Mouse (Mus musculus) monocyte, adult 2 months (primary cell): ENCODE measurements around the gene Ntrk2.

ENCODE experiments used
- DNase-seq, 2 experiments: peaks; one replicate each; pipeline ENCODE4 v3.0.0; 2022; ENCODE audit warnings: low spot score in 2 of 2, low read depth in 1 of 2

Ntrk2 gene

GRCm38 (mm10) chr13:58806397-58806892 lies at the start of gene Ntrk2:
Gene Ntrk2, plus strand, starts transcription at chr13:58806569.
- no peak for DNase-seq

GRCm38 (mm10) chr13:58761003-58761630 lies 45.3 kb upstream of the Ntrk2 start:
- DNase-seq, result no peak

DNA sequence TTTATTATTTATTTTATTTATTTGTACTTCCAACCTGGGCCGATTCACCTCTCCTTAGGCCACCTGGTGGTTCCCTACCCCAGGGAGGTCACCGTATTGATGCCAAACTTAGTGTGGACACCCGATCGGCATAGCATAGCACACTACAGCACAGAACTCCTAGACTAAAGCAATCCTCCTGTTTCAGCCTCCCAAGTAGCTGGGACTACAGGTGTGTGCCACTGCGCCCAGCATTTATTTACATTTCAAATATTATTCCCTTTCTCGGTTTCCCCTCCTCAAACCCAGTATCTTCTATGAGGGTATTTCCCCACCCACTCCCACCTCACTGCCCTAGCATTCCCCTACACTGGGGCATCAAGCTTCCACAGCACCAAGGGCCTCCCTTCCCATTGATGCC lies 38.1 kb upstream of the Ntrk2 start:
- no peak for DNase-seq

- DNase-seq, result no peak
These were observed 36.9 kb upstream of the Ntrk2 start for GRCm38 (mm10) chr13:58769438-58769837.

DNA sequence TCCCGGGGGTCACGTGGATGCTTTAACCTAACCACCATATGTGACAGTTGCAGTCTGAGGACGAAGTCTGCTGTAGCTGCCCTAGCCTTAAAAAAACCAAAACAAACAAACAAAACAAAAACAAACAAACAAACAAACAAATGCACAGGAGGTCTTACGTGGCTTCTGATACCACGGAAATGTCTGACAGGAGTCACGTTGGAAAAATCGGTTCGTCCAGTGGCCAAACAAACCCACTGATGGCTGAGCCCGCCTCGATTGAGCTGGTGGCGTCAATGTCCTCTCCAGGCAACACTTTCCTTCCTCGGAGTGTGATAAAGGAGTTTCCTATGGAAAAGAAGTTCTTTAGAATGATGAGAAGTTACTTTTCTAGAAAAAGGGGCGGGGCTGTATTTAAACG lies 27.1 kb upstream of the Ntrk2 start:
- no peak for DNase-seq

- no peak for DNase-seq
These were observed 19.9 kb upstream of the Ntrk2 start for GRCm38 (mm10) chr13:58786476-58786875.

DNA sequence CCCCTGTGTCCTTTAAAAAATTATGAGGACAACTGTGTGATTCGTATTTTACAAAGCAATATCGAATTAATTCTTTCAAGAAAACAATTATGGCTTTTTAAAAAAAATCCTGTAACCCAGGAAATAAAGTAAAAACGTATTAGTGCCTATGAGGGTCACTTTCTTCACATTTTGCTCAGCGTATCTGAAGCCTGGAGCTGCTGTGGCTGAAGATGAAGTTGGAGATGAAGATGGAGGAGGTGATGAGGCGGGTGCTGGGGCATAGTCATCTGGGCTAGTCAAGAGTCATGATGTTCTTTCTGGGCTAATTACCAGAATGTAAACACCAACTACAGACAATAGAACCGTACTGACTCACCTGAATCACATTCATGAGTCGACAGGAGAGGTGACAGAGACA lies 15.6 kb upstream of the Ntrk2 start:
- no peak for DNase-seq

GRCm38 (mm10) chr13:58797386-58797785 lies 9.0 kb upstream of the Ntrk2 start:
- no peak for DNase-seq

GRCm38 (mm10) chr13:58801291-58801690 lies 5.1 kb upstream of the Ntrk2 start:
- no peak for DNase-seq

GRCm38 (mm10) chr13:58803882-58804281 lies 2.5 kb upstream of the Ntrk2 start:
- no peak for DNase-seq

- no peak for DNase-seq
These were observed 536 bp upstream of the Ntrk2 start for GRCm38 (mm10) chr13:58805833-58806232.

- no peak for DNase-seq
These were observed 693 bp downstream of the Ntrk2 start for GRCm38 (mm10) chr13:58806896-58807628.

- DNase-seq, result no peak
These were observed 1.4 kb downstream of the Ntrk2 start for GRCm38 (mm10) chr13:58807629-58808363.

GRCm38 (mm10) chr13:58808381-58808821 lies 2.0 kb downstream of the Ntrk2 start:
- no peak for DNase-seq

DNA sequence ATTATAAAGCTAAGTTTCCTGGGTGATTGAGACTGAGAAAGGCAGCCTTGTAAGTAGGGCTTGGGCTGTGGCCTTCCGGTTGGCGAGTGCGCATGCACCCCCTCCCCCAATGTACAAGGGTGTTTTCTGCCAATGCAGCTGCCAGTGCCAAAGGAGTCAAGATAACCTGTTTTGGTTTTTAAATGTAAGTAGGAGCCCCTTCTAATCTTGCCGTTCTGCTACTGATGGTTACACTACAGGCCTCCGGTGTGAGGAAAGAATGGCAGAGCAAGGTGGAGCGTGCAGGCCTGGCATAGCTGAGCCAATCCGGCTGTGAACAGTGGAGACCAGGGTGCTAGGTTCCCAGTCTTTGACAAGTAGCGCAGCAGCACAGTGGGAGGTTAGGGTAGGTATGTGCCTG lies 3.6 kb downstream of the Ntrk2 start:
- DNase-seq, result no peak

- no peak for DNase-seq
These were observed 18.4 kb downstream of the Ntrk2 start for GRCm38 (mm10) chr13:58824752-58825151.

DNA sequence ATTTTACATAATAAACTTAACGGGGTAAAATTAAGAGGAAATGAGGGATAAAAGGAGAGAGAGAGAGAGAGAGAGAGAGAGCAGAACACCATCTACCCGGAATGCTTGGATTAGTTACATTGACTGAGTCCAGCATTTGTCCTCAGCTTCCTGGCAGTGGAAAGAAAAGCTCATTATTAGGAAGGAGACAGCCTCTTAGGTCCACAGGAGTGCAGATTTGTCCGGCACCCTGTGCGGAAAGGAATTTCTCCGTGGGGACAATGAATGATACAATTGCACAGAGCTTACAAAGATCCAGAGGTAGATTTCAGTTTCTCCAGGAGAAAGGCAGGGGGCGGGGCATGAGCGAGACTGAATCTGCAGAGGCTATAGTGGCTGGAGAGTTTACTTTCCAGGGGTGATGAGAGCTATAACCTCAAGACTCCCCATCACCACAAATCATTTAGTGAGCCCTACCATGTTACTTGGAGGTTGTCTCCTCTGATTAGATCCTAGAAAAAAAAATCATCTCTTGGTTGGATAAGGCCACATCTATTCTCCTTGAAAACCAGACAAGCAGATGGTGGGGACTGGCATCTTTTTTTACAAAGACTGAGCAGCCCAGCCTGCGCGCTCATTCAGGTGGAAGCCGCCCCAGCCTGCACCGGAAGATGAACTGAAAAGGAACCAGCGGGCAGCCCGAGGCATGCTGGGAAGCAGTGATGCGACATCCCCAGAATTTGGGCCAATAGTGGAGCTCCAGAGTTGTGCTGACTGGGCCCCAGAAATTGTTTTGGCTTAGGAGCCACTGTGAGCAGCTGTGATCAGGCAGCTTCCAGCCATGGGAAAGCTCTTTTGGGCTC lies 20.2 kb downstream of the Ntrk2 start:
- DNase-seq, result no peak

- DNase-seq, result no peak
These were observed 25.6 kb downstream of the Ntrk2 start for GRCm38 (mm10) chr13:58831999-58832398.

- DNase-seq, result no peak
These were observed 28.4 kb downstream of the Ntrk2 start for GRCm38 (mm10) chr13:58834726-58835125.

GRCm38 (mm10) chr13:58836891-58837290 lies 30.5 kb downstream of the Ntrk2 start:
- DNase-seq, result no peak

DNA sequence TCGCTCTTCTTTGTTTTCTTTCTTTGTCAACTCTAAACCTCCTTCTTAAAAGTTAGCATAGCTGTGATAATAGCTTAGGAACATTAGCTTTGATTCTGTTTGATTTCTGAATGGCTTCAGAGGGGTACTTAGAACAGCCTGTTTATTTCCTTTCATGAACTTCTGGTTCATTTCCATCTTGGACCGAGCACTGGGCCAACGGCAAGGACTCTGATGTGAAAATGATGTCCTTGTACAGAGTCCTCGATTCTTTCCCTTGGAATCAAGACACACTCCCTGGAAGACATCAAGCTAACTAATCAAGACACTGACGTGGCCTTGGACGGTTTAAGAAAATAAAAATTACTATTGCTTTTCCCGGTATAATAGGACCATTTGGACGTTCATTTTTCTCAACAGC lies 31.7 kb downstream of the Ntrk2 start:
- no peak for DNase-seq
